Comparison of ENCODE assay signal across 9 mouse cellular contexts in genomic region chr4:150461427-150462189, GRCm38 (mm10).
DNase-seq lines count a peak whose midpoint lies in the region; ATAC-seq and TF ChIP-seq lines count a peak whose summit lies in the region.
"Had no signal": no experiment of that assay in that cellular context is flagged by ENCODE, and none has a peak within 500 bp of the region (broad histone marks: within the 10 kb centered on the region; RNA-seq: fewer than 3 reads in every experiment).

No protein-coding gene starts in this region.

- H3K4me3 ChIP-seq in heart, embryonic 11.5 days (ENCODE audit: low read depth, low read length), result no peak overlapping the region
- H3K4me3 ChIP-seq in CH12.LX (replicated peaks in 1 of 3; ENCODE audit: low read depth in 2 of 3, low read length in 2 of 3, poor library complexity in 1 of 3), result no peak overlapping the region

- in situ Hi-C loops in CH12.LX (cut with MboI; ENCODE audit: low pct_ligation_motif_present, low pct_unique_long_range_greater_than_20kb, low sequenced_read_pairs), result loop anchor here (10.0 kb wide), 1 partner anchor 197 kb away; no protein-coding TSS in a partner anchor

- no peak for TF ChIP-seq POLR2A in CH12.LX (IDR thresholded peaks at IDR 0.05; ENCODE audit: low read depth, low read length)

- H3K27me3 ChIP-seq in heart, embryonic 11.5 days (ENCODE audit: control insufficient read depth, insufficient read depth, low read length), result no peaks in the 10 kb centered on the region
- H3K27me3 ChIP-seq in CH12.LX (replicated peaks), result no peaks in the 10 kb centered on the region

- peaks cover 5% of the 10 kb centered on the region for H3K79me2 ChIP-seq in CH12.LX (replicated peaks; ENCODE audit: control insufficient read depth, extremely low read depth, insufficient read depth, poor library complexity, severe bottlenecking)

- no peak for TF ChIP-seq RAD21 in CH12.LX (IDR thresholded peaks at IDR 0.05; ENCODE audit: low read depth, low read length)

- no peak for TF ChIP-seq EP300 in CH12.LX (IDR thresholded peaks at IDR 0.05; ENCODE audit: low read length)

- WGBS in heart, embryonic 11.5 days (ENCODE audit: insufficient replicate concordance), result 25% methylated on average over 6 of the region's 6 CpGs

- no peaks in the 10 kb centered on the region for H3K9me3 ChIP-seq in heart, embryonic 11.5 days (replicated peaks; ENCODE audit: control insufficient read depth, low read length)
- H3K9me3 ChIP-seq in CH12.LX (replicated peaks; ENCODE audit: low read length), result no peaks in the 10 kb centered on the region

- no peak for TF ChIP-seq CTCF in CH12.LX (conservative IDR thresholded peaks at IDR 0.05 in 1 of 2, IDR thresholded peaks at IDR 0.05 in 1 of 2; ENCODE audit: low read depth in 2 of 2, low read length in 2 of 2)

- H3K27ac ChIP-seq in heart, embryonic 11.5 days (ENCODE audit: low read depth, low read length), result peak overlapping the region; percentile 35; the same call in 1 of the 2 replicates
- no peak overlapping the region for H3K27ac ChIP-seq in CH12.LX (ENCODE audit: insufficient read depth, low read depth)

- intact Hi-C loops in heart, postnatal 14 days (cut with DNase I), result loop anchor here (5.0 kb wide), 1 partner anchor 54 kb away; no protein-coding TSS in a partner anchor

- no peak overlapping the region; the same call in 1 of the 2 replicates for H3K4me2 ChIP-seq in heart, embryonic 11.5 days
- no peak overlapping the region for H3K4me2 ChIP-seq in CH12.LX (ENCODE audit: insufficient read depth, low read depth, poor library complexity, severe bottlenecking)

- peaks cover 47% of the 10 kb centered on the region for H3K4me1 ChIP-seq in heart, embryonic 11.5 days (ENCODE audit: control insufficient read depth, insufficient read depth, low read length)
- H3K4me1 ChIP-seq in CH12.LX (ENCODE audit: control insufficient read depth in 1 of 2, insufficient read depth in 2 of 2), result peaks cover 15 to 77% of the 10 kb centered on the region in 2 experiments

- H3K9ac ChIP-seq in heart, embryonic 11.5 days (ENCODE audit: low read depth, low read length), result no peak overlapping the region
- H3K9ac ChIP-seq in CH12.LX (ENCODE audit: insufficient read depth, low read depth), result no peak overlapping the region

- no peak for ATAC-seq in heart, embryonic 11.5 days (replicated peaks; ENCODE audit: insufficient number of reproducible peaks, low FRiP score, low TSS enrichment)
- peak; percentile 56 for ATAC-seq in erythroblast, adult 5-6 weeks (replicated peaks; ENCODE audit: low FRiP score, poor library complexity, severe bottlenecking)
- ATAC-seq in megakaryocyte progenitor cell, adult 5-6 weeks (replicated peaks; ENCODE audit: poor library complexity), result peak; percentile 84
- ATAC-seq: CD4-positive, CD25-positive, alpha-beta regulatory T cell, adult 4 months had no signal

- no peak for DNase-seq in heart, postnatal 14 days
- no peak for DNase-seq in CH12.LX (ENCODE audit: extremely low read depth)
- no peak for DNase-seq in frontal cortex, adult 2 months (ENCODE audit: extremely low spot score in 1 of 2, low spot score in 1 of 2)
- no peak for DNase-seq in frontal cortex, postnatal 25 days (ENCODE audit: low spot score in 2 of 2)
- no peak for DNase-seq in adrenal gland, postnatal 4 days (ENCODE audit: low spot score in 2 of 2)

- no peaks in the 10 kb centered on the region for H3K36me3 ChIP-seq in heart, embryonic 11.5 days (ENCODE audit: control insufficient read depth, insufficient read depth, low read length)
- peaks cover 0 to 13% of the 10 kb centered on the region in 2 experiments for H3K36me3 ChIP-seq in CH12.LX (replicated peaks in 1 of 2; ENCODE audit: control insufficient read depth in 1 of 2, insufficient read depth in 1 of 2, low read length in 1 of 2)

- dilution Hi-C loops in CH12.LX (cut with MboI; ENCODE audit: extremely low pct_ligation_motif_present, extremely low pct_unique_long_range_greater_than_20kb, low sequenced_read_pairs), result no loop called here

TF ChIP-seq in CH12.LX, 34 proteins besides CTCF, POLR2A, EP300 and RAD21:
- TF ChIP-seq CHD1 (IDR thresholded peaks at IDR 0.05; ENCODE audit: low read depth, low read length) (no peak), SIN3A (IDR thresholded peaks at IDR 0.05; ENCODE audit: low read length) (no peak), HCFC1 (IDR thresholded peaks at IDR 0.05; ENCODE audit: low read depth, low read length) (no peak), TCF12 (IDR thresholded peaks at IDR 0.05; ENCODE audit: low read depth, low read length) (no peak), SMC3 (IDR thresholded peaks at IDR 0.05; ENCODE audit: low read depth, low read length) (no peak), ZNF384 (IDR thresholded peaks at IDR 0.05; ENCODE audit: low read depth, low read length) (peak; percentile 28; the same call in 1 of the 2 replicates), GABPA (IDR thresholded peaks at IDR 0.05; ENCODE audit: insufficient replicate concordance, low read depth, low read length) (no peak), TBP (conservative IDR thresholded peaks at IDR 0.05; ENCODE audit: low read depth, low read length) (no peak), MEF2A (IDR thresholded peaks at IDR 0.05; ENCODE audit: borderline replicate concordance, low read depth, low read length) (0 out of 2 replicates have a peak, but pooled peaks have one; percentile 10), NELFE (IDR thresholded peaks at IDR 0.05; ENCODE audit: low read depth, low read length) (no peak), MXI1 (IDR thresholded peaks at IDR 0.05; ENCODE audit: low read depth, low read length) (no peak), JUND (conservative IDR thresholded peaks at IDR 0.05; ENCODE audit: low read depth, low read length) (no peak), MAFK (IDR thresholded peaks at IDR 0.05; ENCODE audit: insufficient replicate concordance, low read length) (no peak), ETS1 (conservative IDR thresholded peaks at IDR 0.05; ENCODE audit: low read depth, low read length) (no peak)
